Mouse (Mus musculus): ENCODE data around the gene Tyr.
"Not testable (repeated sequence)": the region's sequence is repeated elsewhere in the genome, so short reads cannot be mapped to it uniquely, and the experiment has no call there.

The Tyr gene

DNA sequence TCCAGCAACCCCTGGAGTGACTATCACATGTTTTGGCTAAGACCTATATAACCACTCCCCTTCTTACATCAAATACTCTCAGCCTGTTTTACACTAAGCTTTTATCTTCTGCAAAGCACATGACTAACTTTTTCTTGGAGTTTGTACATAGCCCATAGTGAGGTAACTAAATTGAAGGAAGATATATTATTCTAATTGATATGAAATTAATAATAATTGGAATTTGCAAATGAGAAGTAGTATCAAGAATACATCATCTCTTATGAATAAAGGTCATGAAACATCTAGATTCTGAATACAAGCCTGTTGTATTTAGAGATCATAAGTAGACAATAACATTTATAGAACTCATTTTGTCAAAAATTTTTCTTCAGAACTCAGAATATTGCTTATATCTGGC, at the start of gene Tyr:
Gene Tyr, minus strand, starts transcription at position 101 of the 400 bp plus-strand sequence.
- in situ Hi-C loops (cut with MboI; ENCODE audit: low pct_unique_long_range_greater_than_20kb in 1 of 2, low sequenced_read_pairs in 2 of 2, unreplicated experiment in 1 of 2): no loop called here

- in situ Hi-C loops (cut with MboI; ENCODE audit: low pct_unique_long_range_greater_than_20kb in 1 of 2, low sequenced_read_pairs in 2 of 2, unreplicated experiment in 1 of 2): no loop called here
These were observed 45.7 kb upstream of the Tyr start for GRCm38 (mm10) chr7:87539031-87539430.

- in situ Hi-C loops (cut with MboI; ENCODE audit: low pct_unique_long_range_greater_than_20kb in 1 of 2, low sequenced_read_pairs in 2 of 2, unreplicated experiment in 1 of 2): no loop called here
These were observed 891 bp upstream of the Tyr start for GRCm38 (mm10) chr7:87494124-87494682.

GRCm38 (mm10) chr7:87488024-87488423, 5.3 kb downstream of the Tyr start:
- in situ Hi-C loops (cut with MboI; ENCODE audit: low pct_unique_long_range_greater_than_20kb in 1 of 2, low sequenced_read_pairs in 2 of 2, unreplicated experiment in 1 of 2): no loop called here

DNA sequence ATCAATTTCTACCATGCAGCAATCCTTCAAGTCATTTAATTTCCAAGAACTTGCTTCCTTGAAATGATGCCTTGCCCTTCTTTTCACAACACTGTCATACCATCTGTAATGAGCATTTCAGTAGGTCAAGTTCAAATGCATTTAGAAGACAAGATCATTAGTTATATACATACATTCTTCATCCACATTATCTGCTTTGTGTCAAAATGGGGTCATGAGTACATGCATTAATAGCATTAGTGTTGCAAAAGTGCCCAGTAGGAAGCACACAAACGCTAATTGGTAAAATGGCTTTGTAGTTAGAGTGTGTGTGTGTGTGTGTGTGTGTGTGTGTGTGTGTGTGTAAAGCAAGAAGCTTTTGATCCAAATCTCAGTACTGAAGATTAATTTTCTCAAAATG, 80.0 kb downstream of the Tyr start:
- in situ Hi-C loops (cut with MboI; ENCODE audit: low pct_unique_long_range_greater_than_20kb in 1 of 2, low sequenced_read_pairs in 2 of 2, unreplicated experiment in 1 of 2): no loop called here

GRCm38 (mm10) chr7:87411373-87411772, 81.9 kb downstream of the Tyr start:
- in situ Hi-C loops (cut with MboI; ENCODE audit: low pct_unique_long_range_greater_than_20kb in 1 of 2, low sequenced_read_pairs in 2 of 2, unreplicated experiment in 1 of 2): not testable (repeated sequence)

GRCm38 (mm10) chr7:87397023-87397422, 96.3 kb downstream of the Tyr start:
- in situ Hi-C loops (cut with MboI; ENCODE audit: low pct_unique_long_range_greater_than_20kb in 1 of 2, low sequenced_read_pairs in 2 of 2, unreplicated experiment in 1 of 2): no loop called here

DNA sequence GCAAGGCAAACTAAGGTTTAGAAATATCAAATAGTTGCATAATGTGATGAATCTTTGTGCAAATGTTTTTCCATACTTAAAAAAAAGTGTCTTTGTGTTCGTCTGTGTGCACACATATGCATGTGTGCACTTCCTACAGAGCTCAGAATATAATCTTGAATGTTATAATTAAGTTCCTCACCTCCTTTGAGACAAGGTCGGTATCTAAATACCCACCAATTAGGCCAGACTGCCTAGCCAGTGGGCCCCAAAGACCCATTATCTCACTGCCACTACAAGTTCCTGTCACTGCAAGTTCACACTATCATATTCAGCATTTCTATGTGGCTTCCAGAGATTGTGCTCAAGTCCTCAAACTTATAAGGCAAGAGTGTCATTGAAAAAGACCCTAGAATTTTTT, 118.4 kb downstream of the Tyr start:
- in situ Hi-C loops (cut with MboI; ENCODE audit: low pct_unique_long_range_greater_than_20kb in 1 of 2, low sequenced_read_pairs in 2 of 2, unreplicated experiment in 1 of 2): no loop called here

Data from mouse embryonic stem cell (cell line).